Mouse (Mus musculus): Measurements from ENCODE around the gene Cxcr5.

Gene Cxcr5

DNA sequence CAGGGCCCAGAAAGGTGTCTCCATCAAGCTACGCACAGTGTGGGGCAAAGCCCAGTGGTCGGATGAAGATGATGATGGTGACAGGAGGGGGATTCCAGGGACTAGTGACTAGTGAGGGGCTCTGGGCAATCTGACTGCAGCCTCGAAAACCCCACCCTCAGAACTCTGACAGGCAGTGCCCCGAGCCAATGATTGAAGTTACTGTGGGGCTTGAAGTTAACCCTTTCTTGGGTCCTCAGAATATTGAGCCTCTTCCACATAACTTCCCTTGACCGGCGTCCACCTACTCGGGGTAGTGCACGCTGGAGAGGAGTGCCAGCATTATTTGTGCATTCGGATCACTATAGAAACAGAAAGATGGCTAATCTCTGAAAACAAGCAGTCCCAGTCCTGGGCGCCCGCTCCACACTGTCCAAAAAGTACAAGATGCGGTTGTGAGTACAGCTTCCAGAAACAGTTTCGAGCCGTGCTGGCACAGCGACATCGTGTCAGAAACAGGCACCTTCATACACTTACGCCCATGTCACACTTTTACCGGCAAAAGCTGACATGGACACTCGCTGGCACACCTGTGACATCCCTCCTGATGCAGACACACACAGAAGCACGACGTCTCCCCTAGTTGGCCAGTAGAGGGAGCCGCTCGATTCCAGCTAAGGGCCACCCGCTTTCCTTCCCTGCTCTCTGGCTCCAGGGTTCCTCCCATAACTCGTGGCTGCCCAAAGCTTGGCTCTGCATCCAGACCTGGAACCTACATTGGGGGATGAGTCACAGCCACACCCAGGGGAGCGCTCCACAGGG, 81.8 kb downstream of the Cxcr5 start:
- DNase-seq (ENCODE audit: low read depth), result peak; percentile 92

GRCm38 (mm10) chr9:44478959-44479605, 82.6 kb downstream of the Cxcr5 start:
- peak; percentile 62 for DNase-seq (ENCODE audit: low read depth)

DNA sequence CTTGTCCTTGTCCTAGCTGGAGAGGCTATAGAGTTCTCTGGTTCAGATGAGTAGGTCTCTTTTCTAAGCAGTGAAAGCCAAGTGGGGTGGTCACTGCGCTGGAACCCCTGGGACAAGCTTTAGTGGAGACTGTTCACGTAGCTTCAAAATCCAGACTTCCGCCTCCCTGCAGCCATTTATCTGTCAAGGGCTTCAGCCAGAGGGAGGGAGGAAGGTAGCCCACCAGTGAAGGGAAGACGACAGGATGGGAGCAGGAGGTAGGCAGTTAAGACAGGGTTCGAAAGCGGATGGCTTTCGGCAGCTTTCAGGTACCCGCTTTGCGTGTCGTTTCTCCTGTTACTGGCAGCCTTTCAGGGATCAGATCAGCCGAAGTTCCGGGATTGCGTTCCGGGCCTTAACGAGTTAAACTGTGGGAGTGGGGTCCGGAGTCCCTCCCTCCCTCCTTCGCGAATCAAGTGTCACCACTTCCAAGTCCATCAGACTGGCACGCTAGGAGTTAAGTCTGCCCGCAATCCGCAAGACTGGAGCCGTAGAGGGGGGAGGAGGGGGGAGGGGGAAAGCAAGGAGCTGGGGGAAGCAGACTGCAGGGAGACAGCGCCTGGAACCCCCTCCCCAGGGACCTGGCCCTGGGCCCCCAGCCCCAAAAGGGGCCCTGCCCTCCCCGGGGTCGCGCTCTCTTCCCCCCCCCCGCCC, 83.3 kb downstream of the Cxcr5 start:
- DNase-seq (ENCODE audit: low read depth), result peak; percentile 68

GRCm38 (mm10) chr9:44477339-44478228, 84.1 kb downstream of the Cxcr5 start:
- peak; percentile 90 for DNase-seq (ENCODE audit: low read depth)

- DNase-seq (ENCODE audit: low read depth), result peak; percentile 51
These were observed 85.7 kb downstream of the Cxcr5 start for GRCm38 (mm10) chr9:44475936-44476335.

DNA sequence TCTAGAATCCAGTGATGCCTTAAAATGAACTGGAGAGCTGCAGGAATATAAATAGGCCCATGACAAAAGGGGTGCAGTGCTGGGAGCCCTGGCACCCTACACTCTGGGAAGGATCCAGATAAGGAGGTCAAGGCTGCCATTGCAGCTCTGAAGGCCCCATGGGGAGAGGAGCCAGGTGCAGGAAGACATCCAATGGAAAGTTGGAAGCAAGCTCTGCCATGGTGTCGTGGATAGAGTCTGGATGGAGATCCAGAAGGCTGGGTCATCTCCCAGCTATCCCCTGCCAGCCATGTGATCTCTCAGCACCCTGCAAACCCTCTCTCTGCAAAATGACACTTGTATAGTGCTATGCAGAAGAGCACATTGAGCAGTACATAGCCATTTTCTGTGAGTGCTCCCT, 87.3 kb downstream of the Cxcr5 start:
- no peak for DNase-seq (ENCODE audit: low read depth)

DNA sequence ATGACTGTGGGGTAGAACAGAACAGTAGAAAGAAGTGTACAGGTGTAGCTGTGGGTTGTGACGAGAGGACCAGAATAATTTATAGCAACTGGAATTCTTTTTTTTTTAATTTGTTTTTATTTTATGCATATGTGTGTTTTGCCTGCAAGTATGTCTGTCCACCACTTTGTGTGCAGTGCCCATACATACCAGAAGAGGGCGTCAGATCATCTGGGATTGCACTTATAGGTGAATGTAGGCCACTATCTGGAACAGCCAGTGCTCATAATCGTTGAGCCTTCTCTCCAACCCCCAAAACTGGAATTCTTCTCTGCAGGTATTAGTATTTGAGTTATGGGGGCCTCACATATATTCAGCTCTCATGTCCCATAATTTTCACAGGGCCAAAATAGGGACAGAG, 88.5 kb downstream of the Cxcr5 start:
- DNase-seq (ENCODE audit: low read depth), result peak; percentile 68

DNA sequence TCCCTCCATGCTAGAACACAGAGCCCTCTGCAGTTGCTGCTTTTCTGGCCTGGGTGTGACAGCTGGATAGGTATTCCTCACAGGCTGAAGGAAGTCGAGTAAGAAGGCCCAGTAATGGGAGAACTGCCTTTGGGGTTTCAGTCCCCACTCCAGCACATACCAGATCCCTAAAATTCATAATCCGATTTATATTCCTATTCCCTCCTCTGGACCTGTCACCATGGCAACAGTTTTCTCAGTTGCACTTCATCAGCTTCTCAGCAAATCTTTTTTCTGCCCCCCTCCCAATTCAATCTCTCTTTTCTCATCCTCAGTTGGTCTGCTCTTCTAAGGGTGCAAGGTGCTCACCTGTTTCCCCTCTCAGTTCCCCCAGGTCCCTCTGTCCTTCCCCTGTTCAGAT, 92.9 kb downstream of the Cxcr5 start:
- DNase-seq (ENCODE audit: low read depth), result no peak

GRCm38 (mm10) chr9:44468224-44468623, 93.5 kb downstream of the Cxcr5 start:
- DNase-seq (ENCODE audit: low read depth), result no peak

GRCm38 (mm10) chr9:44461950-44462349, 99.7 kb downstream of the Cxcr5 start:
- no peak for DNase-seq (ENCODE audit: low read depth)
